Mouse (Mus musculus) liver, postnatal 0 days (tissue): ENCODE measurements around the gene 2310034G01Rik. TPM values are rescaled to one million over a fixed set of nuclear protein-coding genes. Genes with fewer than 3 reads are reported as not detected.
A peak's percentile ranks its signal among the peaks of the same experiment; 100 is the strongest.

Experiments
- ATAC-seq: fragments of 200-750 bp; cut with Nextera tagmentation; 2 replicates; pipeline ENCODE4 v1.8.0; 2017; ENCODE audit warnings: mild to moderate bottlenecking, moderate library complexity
- DNase-seq: peaks from one replicate; pipeline ENCODE4 v3.0.0-alpha.2; 2016
- H3K27ac ChIP-seq: fragments of 300-500 bp; sonication (generic); 2 replicates; pipeline ENCODE4 v1.5.1; 2014; ENCODE audit warnings: antibody characterized with exemption, moderate library complexity, mild to moderate bottlenecking, low read depth
- H3K27me3 ChIP-seq: fragments of 300-500 bp; sonication (generic); 2 replicates; pipeline ENCODE4 v1.6.1; 2014; ENCODE audit warnings: low read length, control low read depth, mixed read lengths; ENCODE audit not compliant: insufficient read depth
- H3K36me3 ChIP-seq: fragments of 300-500 bp; sonication (generic); replicated peaks from 2 replicates; pipeline ENCODE4 v1.6.1; 2014; ENCODE audit warnings: mild to moderate bottlenecking, control low read depth, low read length, moderate library complexity, mixed read lengths; ENCODE audit not compliant: insufficient read depth
- H3K4me1 ChIP-seq: fragments of 300-500 bp; sonication (generic); 2 replicates; pipeline ENCODE4 v1.6.1; 2014; ENCODE audit warnings: antibody characterized with exemption, mild to moderate bottlenecking, control low read depth; ENCODE audit not compliant: insufficient read depth
- H3K4me2 ChIP-seq: fragments of 300-500 bp; sonication (generic); 2 replicates; pipeline ENCODE4 v1.6.1; 2014; ENCODE audit warnings: low read depth, mild to moderate bottlenecking, low read length, moderate library complexity, mixed read lengths
- H3K4me3 ChIP-seq: fragments of 300-500 bp; sonication (generic); 2 replicates; pipeline ENCODE4 v1.5.1; 2014; ENCODE audit warnings: low read depth, low read length
- H3K9ac ChIP-seq: fragments of 300-500 bp; sonication (generic); replicated peaks from 2 replicates; pipeline ENCODE4 v1.6.1; 2014; ENCODE audit warnings: mild to moderate bottlenecking, moderate library complexity
- H3K9me3 ChIP-seq: fragments of 300-500 bp; sonication (generic); 2 replicates; pipeline ENCODE4 v1.6.1; 2016; ENCODE audit warnings: mild to moderate bottlenecking, control low read depth, low read length, mixed read lengths
- CTCF ChIP-seq: sonication (generic); IDR thresholded peaks from 2 replicates; pipeline ENCODE4 v1.5.1; 2016; ENCODE audit warnings: antibody characterized with exemption, low read depth
- EP300 ChIP-seq: IDR thresholded peaks from 2 replicates; pipeline ENCODE4 v1.6.1; 2016; ENCODE audit warnings: antibody characterized with exemption, low read depth, mild to moderate bottlenecking
- WGBS: fragments of 180-500 bp; shearing (Covaris S2); extraction: QIAGEN DNeasy Blood & Tissue Kit; methylation state at CpG from one replicate; pipeline ENCODE4 v1.1.7; 2014; ENCODE audit not compliant: insufficient replicate concordance; 5-methylcytosine and 5-hydroxymethylcytosine counted together
- polyA plus RNA-seq: library from polyadenylated mRNA; unstranded; fragments of >200 nt; fragmentation: Nextera tagmentation; extraction: Ambion mirVana; gene quantifications from 2 replicates; pipeline ENCODE4 v1.2.1, GENCODE M21; 2015

Gene 2310034G01Rik
- 0.75 and 1.0 TPM in 2 replicates for polyA plus RNA-seq

- DNase-seq (no peak), ATAC-seq (no peak)
- 60% methylated on average over 10 of the region's 10 CpGs for WGBS
- Histone ChIP-seq H3K9ac (peak within 1 kb of the TSS; percentile 68), H3K9me3 (no peaks in the 10 kb centered on the region), H3K27ac (peak within 1 kb of the TSS; percentile 49), H3K4me3 (peak within 1 kb of the TSS; percentile 58), H3K4me1 (peaks cover 18% of the 10 kb centered on the region), H3K4me2 (peak within 1 kb of the TSS; percentile 97), H3K27me3 (no peaks in the 10 kb centered on the region), H3K36me3 (no peaks in the 10 kb centered on the region)
- TF ChIP-seq CTCF, result no peak
- TF ChIP-seq EP300, result no peak
Observed at GRCm38 (mm10) chr19:46350168-46350932, at the start of gene 2310034G01Rik. Gene 2310034G01Rik, minus strand, starts transcription at chr19:46350302.

DNA sequence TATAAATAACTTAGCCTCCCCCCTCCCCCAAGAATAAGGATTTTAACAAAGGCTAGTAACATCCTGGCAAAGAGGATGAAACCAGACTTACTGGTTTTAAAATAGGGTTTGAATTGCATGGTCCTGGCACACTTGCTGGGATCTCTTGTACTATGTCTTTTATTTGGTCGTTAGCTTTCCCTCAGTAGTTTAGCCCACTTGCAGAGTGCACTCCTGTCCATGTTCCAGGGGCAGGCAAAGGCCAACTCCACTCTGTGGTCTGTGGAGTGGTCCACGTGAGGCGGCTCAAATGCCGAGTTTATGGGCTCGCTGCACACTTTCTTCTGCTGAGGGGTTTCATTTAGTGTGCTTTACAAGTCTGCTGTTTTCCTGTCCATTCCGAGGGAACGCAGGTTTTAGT lies 49.8 kb upstream of the 2310034G01Rik start:
- H3K27me3 ChIP-seq, result no peaks in the 10 kb centered on the region
- DNase-seq, result no peak

GRCm38 (mm10) chr19:46399372-46399771 lies 49.3 kb upstream of the 2310034G01Rik start:
- H3K4me3 ChIP-seq, result no peak overlapping the region
- H3K27me3 ChIP-seq, result no peaks in the 10 kb centered on the region
- no peaks in the 10 kb centered on the region for H3K9me3 ChIP-seq
- ATAC-seq (no peak), DNase-seq (no peak)
- no peak overlapping the region for H3K9ac ChIP-seq
- no peak overlapping the region for H3K27ac ChIP-seq
- WGBS, result 89% methylated on average over 6 of the region's 6 CpGs
- H3K4me1 ChIP-seq, result peaks cover 15% of the 10 kb centered on the region
- no peak for TF ChIP-seq EP300
- H3K36me3 ChIP-seq, result peaks cover 6% of the 10 kb centered on the region; the same call in 1 of the 2 replicates
- no peak overlapping the region for H3K4me2 ChIP-seq

More for the DNA sequence above, 49.8 kb upstream of the 2310034G01Rik start:
- Histone ChIP-seq H3K4me3 (no peak overlapping the region), H3K4me1 (peaks cover 12% of the 10 kb centered on the region), H3K4me2 (no peak overlapping the region), H3K9me3 (no peaks in the 10 kb centered on the region), H3K27ac (no peak overlapping the region), H3K9ac (no peak overlapping the region), H3K36me3 (peaks cover 6% of the 10 kb centered on the region; the same call in 1 of the 2 replicates)
- WGBS, result 77% methylated on average over 7 of the region's 7 CpGs
- TF ChIP-seq CTCF (no peak), EP300 (no peak)
- ATAC-seq, result no peak

GRCm38 (mm10) chr19:46398401-46398800 lies 48.3 kb upstream of the 2310034G01Rik start:
- TF ChIP-seq EP300, result no peak
- TF ChIP-seq CTCF, result no peak
- 47% methylated on average over 3 of the region's 3 CpGs for whole genome bisulfite sequencing
- Histone ChIP-seq H3K27ac (no peak overlapping the region), H3K9ac (no peak overlapping the region), H3K4me1 (peaks cover 22% of the 10 kb centered on the region), H3K27me3 (no peaks in the 10 kb centered on the region), H3K4me2 (0 out of 2 replicates have a peak overlapping the region, but pooled peaks have one; percentile 100), H3K36me3 (peaks cover 5% of the 10 kb centered on the region; the same call in 1 of the 2 replicates), H3K9me3 (no peaks in the 10 kb centered on the region), H3K4me3 (no peak overlapping the region)
- ATAC-seq (no peak), DNase-seq (no peak)

- Histone ChIP-seq H3K27ac (0 out of 2 replicates have a peak overlapping the region, but pooled peaks have one; percentile 44), H3K9ac (peak overlapping the region; percentile 80), H3K4me1 (peaks cover 22% of the 10 kb centered on the region), H3K4me2 (peak overlapping the region; percentile 100), H3K9me3 (no peaks in the 10 kb centered on the region), H3K36me3 (no peaks in the 10 kb centered on the region), H3K4me3 (peak overlapping the region; percentile 84), H3K27me3 (no peaks in the 10 kb centered on the region)
- no peak for ATAC-seq
- WGBS, result 7% methylated on average over 19 of the region's 19 CpGs
- TF ChIP-seq CTCF, result no peak
- no peak for TF ChIP-seq EP300
- no peak for DNase-seq
Observed at GRCm38 (mm10) chr19:46397436-46398001, 47.4 kb upstream of the 2310034G01Rik start.

GRCm38 (mm10) chr19:46396686-46397435 lies 46.8 kb upstream of the 2310034G01Rik start, which contains the start of gene Sufu:
Gene Sufu, plus strand, starts transcription at chr19:46396896.
- H3K4me2 ChIP-seq, result peak within 1 kb of the TSS; percentile 100
- DNase-seq, result peak; percentile 97
- H3K9me3 ChIP-seq, result no peaks in the 10 kb centered on the region
- no peaks in the 10 kb centered on the region for H3K27me3 ChIP-seq
- WGBS, result under 1% methylated on average over 57 of the region's 57 CpGs
- ATAC-seq, result peak; percentile 80
- H3K36me3 ChIP-seq, result 0 out of 2 replicates have a peak, but pooled peaks cover 4% of the 10 kb centered on the region
- H3K9ac ChIP-seq, result peak within 1 kb of the TSS; percentile 80
- peaks cover 22% of the 10 kb centered on the region for H3K4me1 ChIP-seq
- 0 out of 2 replicates have a peak within 1 kb of the TSS, but pooled peaks have one; percentile 44 for H3K27ac ChIP-seq
- H3K4me3 ChIP-seq, result peak within 1 kb of the TSS; percentile 84
- TF ChIP-seq EP300 (no peak), CTCF (peak; percentile 99)
